Mouse (Mus musculus) lung, embryonic 16.5 days (tissue): Measurements from ENCODE around the gene Nmur1. TPM values are rescaled to one million over a fixed set of nuclear protein-coding genes. Genes with fewer than 3 reads are reported as not detected.
A peak's percentile ranks its signal among the peaks of the same experiment; 100 is the strongest.

Experiments used
- ATAC-seq: fragments of 200-750 bp; cut with Nextera tagmentation; 2 replicates; pipeline ENCODE4 v1.8.0; 2017; ENCODE audit warnings: low read depth, mild to moderate bottlenecking, moderate library complexity
- H3K27ac ChIP-seq: fragments of 300-500 bp; sonication (generic); 2 replicates; pipeline ENCODE4 v1.5.1; 2014; ENCODE audit warnings: mild to moderate bottlenecking, control low read depth, low read length
- H3K27me3 ChIP-seq: fragments of 300-500 bp; sonication (generic); 2 replicates; pipeline ENCODE4 v1.6.1; 2014; ENCODE audit warnings: low read depth, low read length, mixed read lengths; ENCODE audit not compliant: control insufficient read depth, insufficient read depth
- H3K36me3 ChIP-seq: fragments of 300-500 bp; sonication (generic); 2 replicates; pipeline ENCODE4 v1.6.1; 2014; ENCODE audit warnings: low read length; ENCODE audit not compliant: control insufficient read depth, insufficient read depth
- H3K4me1 ChIP-seq: fragments of 300-500 bp; sonication (generic); replicated peaks from 2 replicates; pipeline ENCODE4 v1.6.1; 2014; ENCODE audit warnings: low read length, mixed read lengths; ENCODE audit not compliant: control insufficient read depth, insufficient read depth
- H3K4me2 ChIP-seq: fragments of 300-500 bp; sonication (generic); 2 replicates; pipeline ENCODE4 v1.6.1; 2014; ENCODE audit warnings: low read depth, low read length, control low read depth
- H3K4me3 ChIP-seq: fragments of 300-500 bp; sonication (generic); 2 replicates; pipeline ENCODE4 v1.5.1; 2014; ENCODE audit warnings: mild to moderate bottlenecking, low read length, control low read depth
- H3K9ac ChIP-seq: fragments of 300-500 bp; sonication (generic); 2 replicates; pipeline ENCODE4 v1.6.1; 2014; ENCODE audit warnings: low read length, control low read depth
- H3K9me3 ChIP-seq: fragments of 300-500 bp; sonication (generic); 2 replicates; pipeline ENCODE4 v1.6.1; 2016; ENCODE audit warnings: low read length; ENCODE audit not compliant: control insufficient read depth
- WGBS: fragments of 180-500 bp; shearing (Covaris S2); extraction: QIAGEN DNeasy Blood & Tissue Kit; methylation state at CpG from one replicate; pipeline ENCODE4 v1.1.7; 2014; 5-methylcytosine and 5-hydroxymethylcytosine counted together
- polyA plus RNA-seq: library from polyadenylated mRNA; unstranded; fragments of >200 nt; fragmentation: Nextera tagmentation; extraction: Ambion mirVana; gene quantifications from 2 replicates; pipeline ENCODE4 v1.2.1, GENCODE M21; 2015

The Nmur1 gene
- polyA plus RNA-seq, 1 experiment from 2014 or later, result 0.49 TPM

- 71% methylated on average over 4 of the region's 4 CpGs for WGBS
- H3K27ac ChIP-seq, result no peak overlapping the region
- no peak overlapping the region for H3K4me2 ChIP-seq
- no peak overlapping the region for H3K9ac ChIP-seq
- peaks cover 18% of the 10 kb centered on the region for H3K4me1 ChIP-seq
- H3K9me3 ChIP-seq, result no peaks in the 10 kb centered on the region
- no peak for ATAC-seq
- no peak overlapping the region for H3K4me3 ChIP-seq
- H3K27me3 ChIP-seq, result no peaks in the 10 kb centered on the region
- H3K36me3 ChIP-seq, result peaks cover 1% of the 10 kb centered on the region
Measured at GRCm38 (mm10) chr1:86361852-86362615, 64.0 kb downstream of the Nmur1 start.

DNA sequence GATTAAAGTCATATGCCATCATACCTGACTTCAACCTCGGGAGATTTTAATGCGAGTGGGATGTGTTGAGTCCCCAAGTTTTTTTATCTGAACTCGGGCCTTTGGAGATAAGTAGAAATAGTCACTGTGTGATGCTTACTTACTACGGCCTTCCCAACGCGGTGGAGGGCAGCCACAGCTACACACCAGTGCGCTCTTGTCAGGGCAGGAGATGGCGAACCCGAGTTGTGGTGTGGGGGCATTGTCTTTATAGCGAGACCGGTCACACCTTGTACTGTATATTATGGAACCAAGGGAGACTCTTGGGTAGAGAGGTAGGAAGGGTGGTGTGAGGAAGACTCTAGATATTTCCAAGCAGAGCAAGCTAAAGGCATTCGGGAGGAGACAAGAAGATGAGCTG, 65.6 kb downstream of the Nmur1 start:
- Histone ChIP-seq H3K4me1 (peaks cover 18% of the 10 kb centered on the region), H3K27ac (peak overlapping the region; percentile 88; the same call in 1 of the 2 replicates), H3K4me3 (peak overlapping the region; percentile 94), H3K27me3 (no peaks in the 10 kb centered on the region), H3K9ac (peak overlapping the region; percentile 96), H3K36me3 (peaks cover 12% of the 10 kb centered on the region), H3K9me3 (no peaks in the 10 kb centered on the region), H3K4me2 (peak overlapping the region; percentile 79)
- 10% methylated on average over 12 of the region's 12 CpGs for WGBS
- no peak for ATAC-seq

DNA sequence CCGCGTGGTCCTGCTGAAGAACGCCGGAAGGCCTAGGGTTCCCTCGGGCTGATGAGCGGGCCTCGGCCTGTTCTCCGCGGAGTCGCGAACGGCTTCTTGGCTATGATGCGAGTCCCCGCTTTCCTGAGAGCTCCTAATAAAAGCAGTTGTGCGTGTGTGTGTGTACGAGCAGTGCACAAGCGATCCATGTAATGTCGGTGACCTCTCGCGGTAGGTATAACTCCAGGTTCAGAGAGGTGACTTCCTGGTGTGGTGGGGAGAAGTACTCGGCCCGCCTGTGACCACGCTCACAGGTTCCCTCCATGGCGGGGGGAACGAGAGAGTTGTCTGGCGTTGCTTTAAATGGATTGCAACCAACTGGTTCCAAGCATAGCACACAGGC, 66.2 kb downstream of the Nmur1 start:
- 0% methylated on average over 26 of the region's 26 CpGs for WGBS
- peak overlapping the region; percentile 94 for H3K4me3 ChIP-seq
- H3K36me3 ChIP-seq, result peaks cover 19% of the 10 kb centered on the region

GRCm38 (mm10) chr1:86358906-86359797, 66.9 kb downstream of the Nmur1 start, which contains the start of gene Ncl:
Gene Ncl (minus strand): TSS chr1:86359400.
- Histone ChIP-seq H3K27ac (peak within 1 kb of the TSS; percentile 100), H3K9ac (peak within 1 kb of the TSS; percentile 98), H3K27me3 (no peaks in the 10 kb centered on the region), H3K9me3 (no peaks in the 10 kb centered on the region), H3K4me3 (peak within 1 kb of the TSS; percentile 94), H3K4me1 (peaks cover 18% of the 10 kb centered on the region), H3K36me3 (peaks cover 24% of the 10 kb centered on the region), H3K4me2 (peak within 1 kb of the TSS; percentile 82)
- peak; percentile 98 for ATAC-seq
- WGBS, result under 1% methylated on average over 93 of the region's 102 CpGs

More for the DNA sequence above, 66.2 kb downstream of the Nmur1 start:
- H3K4me1 ChIP-seq, result peaks cover 18% of the 10 kb centered on the region
- H3K9ac ChIP-seq, result peak overlapping the region; percentile 96
- peak overlapping the region; percentile 79 for H3K4me2 ChIP-seq
- H3K27ac ChIP-seq, result peak overlapping the region; percentile 88
- no peaks in the 10 kb centered on the region for H3K9me3 ChIP-seq
- ATAC-seq, result peak; percentile 7
- H3K27me3 ChIP-seq, result no peaks in the 10 kb centered on the region

DNA sequence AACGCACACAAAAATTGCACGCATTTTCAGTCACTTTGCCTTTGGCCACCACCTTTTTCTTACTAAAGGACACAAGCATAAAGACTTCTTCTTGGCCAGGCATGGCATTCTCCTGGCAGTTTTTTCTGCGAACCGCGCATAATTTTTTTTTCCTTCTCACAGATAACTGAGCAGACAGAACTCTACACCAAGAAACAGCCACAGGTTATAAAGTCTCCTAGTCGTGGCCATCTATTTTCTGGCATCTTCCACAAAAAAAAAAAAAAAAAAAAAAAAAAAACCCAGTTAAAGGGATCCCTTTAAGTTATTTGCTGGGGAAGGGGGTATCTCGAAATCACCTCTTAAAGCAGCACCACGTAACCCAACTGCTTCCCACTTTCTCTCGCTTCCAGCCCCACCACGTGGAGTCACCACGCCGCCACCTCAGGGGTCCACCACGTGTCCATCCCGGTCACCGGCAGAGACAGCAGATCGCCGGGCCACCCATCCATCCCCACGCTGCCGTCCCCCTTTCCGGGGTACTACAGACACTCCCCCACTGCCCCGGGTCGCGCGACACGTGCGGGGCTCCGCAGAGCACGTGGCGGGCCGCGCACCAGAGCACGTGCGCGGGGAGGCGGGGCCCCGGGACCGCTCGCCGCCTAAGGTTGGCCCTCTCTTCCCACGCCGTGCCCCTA, 67.7 kb downstream of the Nmur1 start:
- no peak; the same call in 1 of the 2 replicates for ATAC-seq
- H3K4me1 ChIP-seq, result peaks cover 18% of the 10 kb centered on the region
- peak overlapping the region; percentile 100 for H3K27ac ChIP-seq
- H3K4me2 ChIP-seq, result peak overlapping the region; percentile 82
- peak overlapping the region; percentile 98 for H3K9ac ChIP-seq
- under 1% methylated on average over 37 of the region's 41 CpGs for WGBS
- H3K4me3 ChIP-seq, result peak overlapping the region; percentile 94
- H3K27me3 ChIP-seq, result no peaks in the 10 kb centered on the region
- peaks cover 30% of the 10 kb centered on the region for H3K36me3 ChIP-seq
- H3K9me3 ChIP-seq, result no peaks in the 10 kb centered on the region

- peaks cover 9% of the 10 kb centered on the region for H3K4me1 ChIP-seq
- WGBS, result 86% methylated on average over 2 of the region's 2 CpGs
- no peak overlapping the region for H3K27ac ChIP-seq
- H3K36me3 ChIP-seq, result peaks cover 65% of the 10 kb centered on the region
- H3K27me3 ChIP-seq, result no peaks in the 10 kb centered on the region
- no peak overlapping the region for H3K4me3 ChIP-seq
- no peak overlapping the region for H3K4me2 ChIP-seq
- H3K9me3 ChIP-seq, result no peaks in the 10 kb centered on the region
- no peak overlapping the region for H3K9ac ChIP-seq
- no peak for ATAC-seq
Measured at GRCm38 (mm10) chr1:86354186-86354585, 71.8 kb downstream of the Nmur1 start.

- no peaks in the 10 kb centered on the region for H3K9me3 ChIP-seq
- H3K27ac ChIP-seq, result no peak overlapping the region
- H3K4me1 ChIP-seq, result no peaks in the 10 kb centered on the region
- 81% methylated on average over 8 of the region's 8 CpGs for WGBS
- H3K27me3 ChIP-seq, result no peaks in the 10 kb centered on the region
- ATAC-seq, result no peak
- no peak overlapping the region for H3K4me2 ChIP-seq
- no peak overlapping the region for H3K9ac ChIP-seq
- H3K4me3 ChIP-seq, result no peak overlapping the region
- H3K36me3 ChIP-seq, result peaks cover 68% of the 10 kb centered on the region
Measured at GRCm38 (mm10) chr1:86350576-86350975, 75.5 kb downstream of the Nmur1 start.

- no peak overlapping the region for H3K9ac ChIP-seq
- H3K9me3 ChIP-seq, result no peaks in the 10 kb centered on the region
Measured at GRCm38 (mm10) chr1:86349696-86350095, 76.3 kb downstream of the Nmur1 start.

More at GRCm38 (mm10) chr1:86349696-86350095, 76.3 kb downstream of the Nmur1 start:
- no peak overlapping the region for H3K4me3 ChIP-seq
- 93% methylated on average over 1 of the region's 1 CpGs for WGBS
- H3K27me3 ChIP-seq, result no peaks in the 10 kb centered on the region
- H3K4me2 ChIP-seq, result no peak overlapping the region
- ATAC-seq, result no peak
- H3K36me3 ChIP-seq, result peaks cover 60% of the 10 kb centered on the region
- H3K4me1 ChIP-seq, result no peaks in the 10 kb centered on the region
- H3K27ac ChIP-seq, result no peak overlapping the region
